Mouse (Mus musculus) adrenal gland, postnatal 10 days (tissue): ENCODE results near the gene Fgd6. TPM values are rescaled to one million over a fixed set of nuclear protein-coding genes. Genes with fewer than 3 reads are reported as not detected.

Source experiments
- DNase-seq: peaks from one replicate; pipeline ENCODE4 v3.0.0; 2021; ENCODE audit warnings: mixed read lengths
- total RNA-seq, 2 experiments: library from RNA; stranded (reverse); gene quantifications; 2 replicates each; pipeline ENCODE4 v1.2.3; 2021

Gene Fgd6
- total RNA-seq, 2 experiments from 2014 or later: 6.0 to 8.1 TPM

GRCm38 (mm10) chr10:94043908-94044307 is 8.1 kb downstream of the Fgd6 start:
- no peak for DNase-seq

GRCm38 (mm10) chr10:94045301-94045700 is 9.5 kb downstream of the Fgd6 start:
- no peak for DNase-seq

GRCm38 (mm10) chr10:94047024-94047423 is 11.2 kb downstream of the Fgd6 start:
- DNase-seq: no peak

GRCm38 (mm10) chr10:94047845-94048559 is 12.2 kb downstream of the Fgd6 start:
- DNase-seq: no peak

GRCm38 (mm10) chr10:94049121-94049520 is 13.3 kb downstream of the Fgd6 start:
- no peak for DNase-seq

GRCm38 (mm10) chr10:94050736-94051135 is 14.9 kb downstream of the Fgd6 start:
- DNase-seq: no peak

- DNase-seq: no peak
These were observed 20.7 kb downstream of the Fgd6 start for GRCm38 (mm10) chr10:94056487-94056886.

GRCm38 (mm10) chr10:94059618-94060055 is 23.8 kb downstream of the Fgd6 start:
- no peak for DNase-seq

GRCm38 (mm10) chr10:94060190-94060589 is 24.4 kb downstream of the Fgd6 start:
- no peak for DNase-seq

- no peak for DNase-seq
These were observed 26.6 kb downstream of the Fgd6 start for GRCm38 (mm10) chr10:94062357-94062756.

GRCm38 (mm10) chr10:94066896-94067295 is 31.1 kb downstream of the Fgd6 start:
- no peak for DNase-seq

- DNase-seq: peak; percentile 48
These were observed 32.9 kb downstream of the Fgd6 start for GRCm38 (mm10) chr10:94068701-94069100.

GRCm38 (mm10) chr10:94071641-94072040 is 35.8 kb downstream of the Fgd6 start:
- DNase-seq: no peak

GRCm38 (mm10) chr10:94072261-94072915 is 36.6 kb downstream of the Fgd6 start:
- peak; percentile 49 for DNase-seq

- no peak for DNase-seq
These were observed 37.2 kb downstream of the Fgd6 start for GRCm38 (mm10) chr10:94072916-94073465.

- no peak for DNase-seq
These were observed 41.4 kb downstream of the Fgd6 start for GRCm38 (mm10) chr10:94076966-94077825.

GRCm38 (mm10) chr10:94080740-94081139 is 44.9 kb downstream of the Fgd6 start:
- DNase-seq: no peak

- no peak for DNase-seq
These were observed 46.4 kb downstream of the Fgd6 start for GRCm38 (mm10) chr10:94082040-94082734.

GRCm38 (mm10) chr10:94086315-94086714 is 50.5 kb downstream of the Fgd6 start:
- DNase-seq: no peak

- DNase-seq: peak; percentile 43
These were observed 51.7 kb downstream of the Fgd6 start for GRCm38 (mm10) chr10:94087367-94088077.

GRCm38 (mm10) chr10:94090032-94090431 is 54.2 kb downstream of the Fgd6 start:
- DNase-seq: no peak
